Mouse (Mus musculus) heart, postnatal 25 days (tissue): ENCODE data around the gene Pygm. TPM values are rescaled to one million over a fixed set of nuclear protein-coding genes. Genes with fewer than 3 reads are reported as not detected.
A peak's percentile ranks its signal among the peaks of the same experiment; 100 is the strongest.

ENCODE experiments used
- DNase-seq: peaks from one replicate; pipeline ENCODE4 v3.0.0; 2022; ENCODE audit warnings: low spot score
- intact Hi-C: fragments of 180-260 bp; cut with DNase I; formaldehyde crosslinking; loops from one replicate; pipeline ENCODE4 v1.15.1; 2025
- total RNA-seq, 2 experiments: library from RNA; stranded (reverse); gene quantifications; 2 replicates each; pipeline ENCODE4 v1.2.3; 2021

The Pygm gene
- total RNA-seq, 2 experiments from 2014 or later, result 1,128 to 1,145 TPM

DNA sequence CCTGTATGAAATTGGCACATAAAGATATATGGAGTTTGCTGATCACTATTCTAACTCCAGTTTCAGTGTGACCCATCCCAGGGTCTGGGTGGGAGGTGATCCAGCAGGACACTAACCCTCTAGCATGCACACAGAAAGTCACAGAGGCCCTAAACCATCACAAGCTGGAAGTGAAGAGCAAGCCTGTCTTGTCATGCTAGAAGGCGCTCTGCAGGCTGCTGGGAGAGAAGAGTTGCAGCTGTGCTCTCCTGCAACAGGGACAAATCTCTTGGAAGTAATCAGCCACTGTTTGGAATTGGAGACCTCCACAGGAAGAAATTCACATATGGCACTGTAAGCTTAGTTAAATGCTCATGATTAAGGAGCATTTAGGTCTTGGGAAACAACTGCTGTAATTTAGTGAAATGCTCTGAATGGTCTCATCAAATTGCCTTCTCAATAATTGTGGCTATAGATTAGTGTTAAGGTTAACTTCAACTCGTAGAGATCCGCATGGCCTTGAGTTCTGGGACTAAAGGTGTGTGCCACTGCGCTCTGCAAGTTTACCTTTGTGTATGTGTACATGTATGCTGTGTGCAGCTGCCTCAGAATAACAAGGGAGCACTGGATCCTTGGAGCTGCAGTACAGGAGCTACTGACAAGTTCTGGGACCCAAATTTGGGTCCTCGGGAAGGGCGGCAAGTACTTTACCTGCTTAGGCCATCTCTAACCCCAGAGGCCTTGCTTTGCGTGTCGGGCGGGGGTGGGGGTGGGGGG lies 3.6 kb upstream of the Pygm start:
- no peak for DNase-seq
- intact Hi-C loops, result no loop called here

- intact Hi-C loops, result no loop called here
- DNase-seq, result no peak
These were observed 3.0 kb upstream of the Pygm start for GRCm38 (mm10) chr19:6381238-6381637.

DNA sequence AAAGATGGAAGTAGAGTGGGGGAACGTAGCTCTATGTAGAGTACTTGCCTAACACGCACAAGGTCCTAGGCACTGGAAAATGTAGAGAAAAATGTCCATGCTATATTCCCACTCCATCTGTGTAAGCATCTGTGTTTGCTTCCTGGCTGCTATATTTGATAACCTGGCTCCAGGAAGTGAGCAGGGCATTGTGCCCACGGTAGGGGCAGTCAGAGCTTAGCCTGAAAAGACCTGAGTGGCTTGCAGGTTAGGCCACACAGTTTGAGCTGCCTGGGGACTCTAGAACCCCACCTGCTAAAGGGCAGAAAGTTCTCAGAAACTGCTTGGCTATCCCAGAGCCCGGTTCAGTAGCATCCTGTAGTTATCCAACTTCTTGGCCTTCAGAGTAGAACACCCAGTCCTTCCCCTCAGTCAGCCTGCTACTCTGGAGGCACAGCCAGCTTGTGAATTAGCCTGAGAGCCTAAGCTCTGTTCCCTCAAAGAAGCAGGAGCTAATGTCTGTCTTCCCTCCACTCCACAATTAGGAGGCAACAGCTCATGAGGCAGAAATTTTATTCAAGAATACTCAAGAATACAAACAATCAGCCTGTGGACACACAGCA lies 1.8 kb upstream of the Pygm start:
- no peak for DNase-seq
- intact Hi-C loops, result no loop called here

GRCm38 (mm10) chr19:6383470-6383869 lies 729 bp upstream of the Pygm start:
- intact Hi-C loops, result no loop called here
- no peak for DNase-seq

DNA sequence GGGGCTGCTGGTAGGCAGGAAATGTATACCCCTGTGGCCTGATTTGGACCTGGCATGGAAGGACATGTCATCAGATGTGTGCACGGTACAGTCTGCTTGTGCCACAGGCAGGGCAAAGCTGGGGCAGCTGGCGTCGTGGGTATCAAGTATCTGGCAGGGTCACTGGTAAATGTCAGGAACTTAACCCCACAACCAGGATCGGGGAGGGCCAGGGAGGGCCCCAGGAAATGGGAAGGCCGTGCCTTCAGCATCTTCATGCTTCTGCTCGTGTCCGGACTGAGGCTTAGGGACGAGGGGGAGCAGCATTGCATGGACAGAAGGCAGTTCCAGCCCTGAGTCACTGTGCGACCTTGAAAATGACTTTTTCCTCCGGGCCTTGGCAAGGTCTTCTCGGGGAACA lies 755 bp downstream of the Pygm start:
- intact Hi-C loops, result no loop called here
- no peak for DNase-seq

GRCm38 (mm10) chr19:6385419-6385818 lies 1.2 kb downstream of the Pygm start:
- DNase-seq, result no peak
- intact Hi-C loops, result no loop called here

DNA sequence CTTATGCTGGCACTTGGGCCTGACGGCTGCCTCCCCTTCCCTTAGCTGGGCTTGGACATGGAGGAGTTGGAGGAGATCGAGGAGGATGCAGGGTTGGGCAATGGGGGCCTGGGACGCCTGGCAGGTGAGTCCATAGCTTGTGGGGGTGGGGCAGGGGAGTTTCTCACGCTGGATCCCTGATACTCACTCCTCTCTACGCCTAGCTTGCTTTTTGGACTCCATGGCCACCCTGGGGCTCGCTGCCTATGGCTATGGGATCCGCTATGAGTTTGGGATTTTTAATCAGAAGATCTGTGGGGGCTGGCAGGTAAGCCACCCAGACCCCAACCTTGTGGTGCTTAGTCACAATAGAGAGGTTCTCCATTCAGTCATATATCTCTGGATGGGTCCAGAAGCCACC lies 1.6 kb downstream of the Pygm start:
- intact Hi-C loops, result no loop called here
- no peak for DNase-seq

- no peak for DNase-seq
- intact Hi-C loops, result no loop called here
These were observed 2.0 kb downstream of the Pygm start for GRCm38 (mm10) chr19:6386234-6386633.

DNA sequence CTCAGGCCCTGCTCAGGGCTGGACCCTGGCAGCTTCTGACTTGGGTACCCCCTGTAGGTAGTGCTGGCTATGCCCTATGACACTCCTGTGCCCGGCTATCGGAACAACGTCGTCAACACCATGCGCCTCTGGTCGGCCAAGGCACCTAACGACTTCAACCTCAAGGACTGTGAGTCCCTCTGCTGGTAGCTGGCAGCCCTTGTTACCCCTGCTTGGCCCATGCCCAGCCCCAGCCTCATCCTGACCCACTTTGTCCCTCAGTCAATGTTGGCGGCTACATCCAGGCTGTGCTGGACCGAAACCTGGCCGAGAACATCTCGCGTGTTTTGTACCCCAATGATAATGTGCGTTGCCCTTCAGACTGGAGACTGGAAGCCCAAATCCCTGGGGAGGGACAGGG lies 3.8 kb downstream of the Pygm start:
- intact Hi-C loops, result no loop called here
- DNase-seq, result no peak

DNA sequence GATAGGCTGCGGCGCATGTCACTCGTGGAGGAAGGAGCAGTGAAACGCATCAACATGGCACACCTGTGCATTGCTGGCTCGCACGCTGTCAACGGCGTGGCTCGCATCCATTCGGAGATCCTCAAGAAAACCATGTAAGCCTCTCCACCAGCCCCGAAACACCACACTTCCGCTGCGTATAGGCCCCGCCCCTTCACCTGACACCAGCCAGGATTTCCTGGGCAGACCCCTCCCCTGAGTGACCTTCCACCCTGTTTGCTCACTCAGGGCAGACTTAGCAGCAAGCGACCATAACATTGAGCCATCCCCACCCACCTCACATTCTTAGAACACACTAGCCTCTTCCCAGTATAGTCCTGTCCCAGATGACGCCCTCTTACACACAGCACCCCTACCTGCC lies 5.6 kb downstream of the Pygm start:
- intact Hi-C loops, result no loop called here
- DNase-seq, result no peak

DNA sequence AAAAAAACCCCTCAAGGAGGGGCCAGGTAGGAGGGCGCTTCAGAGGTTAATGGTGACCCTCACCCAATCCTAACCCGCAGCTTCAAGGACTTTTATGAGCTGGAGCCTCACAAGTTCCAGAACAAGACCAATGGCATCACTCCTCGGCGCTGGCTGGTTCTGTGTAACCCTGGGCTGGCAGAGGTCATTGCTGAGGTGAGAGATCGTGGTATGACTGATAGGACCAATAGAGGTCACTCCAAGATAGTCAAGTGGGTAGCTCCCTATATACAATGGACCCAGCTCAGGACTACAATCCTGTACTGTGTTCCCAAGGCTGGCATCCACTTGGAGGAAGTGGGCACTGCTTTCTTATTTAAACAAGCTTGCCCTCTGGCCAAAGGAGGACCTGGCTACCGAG lies 6.1 kb downstream of the Pygm start:
- no peak for DNase-seq
- intact Hi-C loops, result no loop called here

GRCm38 (mm10) chr19:6392743-6393393 lies 8.7 kb downstream of the Pygm start:
- DNase-seq, result no peak

DNA sequence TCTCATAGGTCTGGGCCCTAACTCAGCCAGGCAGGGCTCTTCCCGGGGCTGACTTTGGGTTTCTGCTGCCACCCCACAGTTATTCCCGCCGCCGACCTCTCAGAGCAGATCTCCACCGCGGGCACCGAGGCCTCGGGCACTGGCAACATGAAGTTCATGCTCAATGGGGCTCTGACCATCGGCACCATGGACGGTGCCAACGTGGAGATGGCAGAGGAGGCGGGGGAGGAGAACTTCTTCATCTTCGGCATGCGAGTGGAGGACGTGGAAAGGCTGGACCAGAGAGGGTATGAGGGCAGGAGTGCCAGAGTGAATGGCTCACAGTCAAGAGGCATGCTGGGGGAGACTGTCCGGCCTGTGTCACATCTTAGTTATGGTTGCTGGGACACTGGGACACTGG lies 9.4 kb downstream of the Pygm start:
- intact Hi-C loops, result no loop called here
- no peak for DNase-seq

More at GRCm38 (mm10) chr19:6392743-6393393, 8.7 kb downstream of the Pygm start:
- intact Hi-C loops, result no loop called here

DNA sequence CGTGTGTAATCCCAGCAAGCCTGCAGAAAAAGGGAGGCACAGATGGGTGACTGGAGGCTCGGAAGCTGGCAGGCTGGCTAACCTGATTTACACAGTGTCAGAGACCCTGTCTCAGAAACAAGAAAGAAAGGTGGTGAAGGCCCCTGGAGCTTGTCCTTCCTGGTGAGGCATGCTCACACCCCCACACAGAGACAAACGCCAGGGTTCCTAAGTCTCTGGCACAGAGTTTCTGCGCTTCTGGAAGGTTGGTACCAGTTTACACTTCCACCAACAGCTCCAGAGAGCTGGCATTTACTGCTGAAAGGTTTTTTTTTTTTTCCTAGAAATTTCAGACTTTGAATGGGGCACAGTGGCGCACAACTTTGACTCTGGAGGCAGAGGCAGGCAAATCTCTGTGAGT lies 12.0 kb downstream of the Pygm start:
- intact Hi-C loops, result loop anchor here (2.0 kb wide), 1 partner anchor 21 kb away; no protein-coding TSS in a partner anchor
- no peak for DNase-seq

DNA sequence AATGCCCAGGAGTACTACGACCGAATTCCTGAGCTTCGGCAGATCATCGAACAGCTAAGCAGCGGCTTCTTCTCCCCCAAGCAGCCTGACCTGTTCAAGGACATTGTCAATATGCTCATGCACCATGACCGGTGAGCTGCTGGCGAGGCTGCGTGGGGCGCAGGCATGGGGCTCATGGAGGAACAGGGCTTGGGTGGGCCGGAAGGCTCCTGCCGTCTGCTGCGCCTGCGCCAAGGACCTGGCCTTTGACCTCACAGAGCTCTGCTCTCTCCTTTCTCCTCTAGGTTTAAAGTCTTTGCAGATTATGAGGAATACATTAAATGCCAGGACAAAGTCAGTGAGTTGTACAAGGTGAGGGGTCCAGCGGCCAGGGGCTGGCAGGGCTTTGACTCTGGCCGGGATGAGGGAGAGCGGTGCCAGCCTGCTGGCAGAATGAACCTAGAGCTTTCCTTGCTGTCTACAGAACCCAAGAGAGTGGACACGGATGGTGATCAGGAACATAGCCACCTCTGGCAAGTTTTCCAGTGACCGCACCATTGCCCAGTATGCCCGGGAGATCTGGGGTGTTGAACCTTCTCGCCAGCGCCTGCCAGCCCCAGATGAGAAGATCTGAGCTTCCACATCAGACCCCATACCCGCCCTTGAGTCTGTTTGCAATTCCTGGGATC lies 13.5 kb downstream of the Pygm start:
- intact Hi-C loops, result loop anchor here (2.0 kb wide), 1 partner anchor 23 kb away; no protein-coding TSS in a partner anchor
- no peak for DNase-seq

DNA sequence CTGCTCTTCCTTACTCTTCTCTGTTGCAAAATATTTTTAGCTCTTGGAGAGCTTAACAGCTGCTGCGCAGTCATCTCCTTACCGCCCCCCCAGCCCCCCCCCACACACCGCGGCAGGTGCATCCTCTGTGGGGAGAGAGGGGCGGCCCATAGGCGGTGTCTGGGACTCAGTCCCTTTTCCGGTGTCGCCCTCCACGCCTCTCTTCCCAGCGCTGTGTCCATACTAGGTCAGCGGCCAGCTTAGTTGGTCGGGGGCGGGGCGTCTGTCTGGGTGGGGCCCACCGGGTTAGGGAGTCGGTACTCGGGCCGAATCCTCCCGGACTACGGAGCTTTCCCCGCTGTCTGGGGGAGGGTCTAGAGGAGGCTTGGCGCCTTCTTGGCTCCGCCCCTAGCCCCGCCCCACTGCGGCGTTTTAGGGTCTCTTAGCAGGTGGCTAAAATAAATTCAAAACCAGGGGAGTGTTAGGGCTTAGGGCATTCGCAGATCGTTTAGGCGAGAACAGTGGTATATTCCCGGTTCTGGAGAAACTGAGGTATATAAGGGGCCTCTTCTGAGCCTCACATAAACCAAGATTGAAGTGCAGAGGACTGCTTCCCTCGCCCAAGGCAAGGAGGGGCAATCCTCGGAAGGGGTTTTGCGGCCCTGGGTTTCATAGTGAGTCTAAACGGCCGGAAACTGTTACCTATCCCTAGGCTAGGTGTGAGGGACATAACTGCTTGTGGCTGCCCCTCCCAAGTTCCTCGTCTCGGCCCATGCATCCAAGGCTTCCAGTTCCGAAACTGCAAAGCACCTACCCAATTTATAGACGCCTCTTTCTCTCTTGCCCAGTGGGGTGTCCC lies 14.5 kb downstream of the Pygm start:
- intact Hi-C loops, result no loop called here

GRCm38 (mm10) chr19:6399285-6400095 lies 15.3 kb downstream of the Pygm start, which contains the start of gene Rasgrp2:
Gene Rasgrp2, plus strand, starts transcription at chr19:6399340.
- DNase-seq, result peak; percentile 79
- intact Hi-C loops, result loop anchor here (2.0 kb wide), 1 partner anchor 53 kb away; no protein-coding TSS in a partner anchor

More for the DNA sequence above, 14.5 kb downstream of the Pygm start:
- DNase-seq, result peak; percentile 79
